Mouse (Mus musculus): ENCODE measurements at regions not wholly inside any gene's neighbourhood (a gene's known extent, or its start where the extent isn't known, plus 50 kb on each side); places are given as distances from the start of the nearest gene placed in this dataset.

DNA sequence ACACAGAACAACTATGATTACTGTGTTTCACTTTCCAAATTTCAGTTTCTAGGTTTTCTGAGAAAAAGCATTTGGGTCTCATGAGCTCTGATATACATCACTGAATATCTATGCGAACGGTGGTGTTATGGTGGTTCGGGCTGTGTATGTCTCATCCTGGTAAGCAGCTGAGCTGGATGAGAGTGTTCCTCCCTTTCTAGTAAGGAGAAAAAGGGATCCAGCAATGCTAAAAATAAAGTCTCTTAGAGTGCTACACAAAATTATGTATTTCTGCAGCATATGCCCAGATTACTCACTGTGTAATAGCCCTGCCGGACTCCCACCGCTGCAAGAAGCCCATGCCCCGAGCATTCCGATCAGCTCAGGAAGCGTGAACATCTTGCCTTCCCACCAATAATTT, 173.4 kb upstream of the Ppargc1a start:
- DNase-seq: no peak

DNA sequence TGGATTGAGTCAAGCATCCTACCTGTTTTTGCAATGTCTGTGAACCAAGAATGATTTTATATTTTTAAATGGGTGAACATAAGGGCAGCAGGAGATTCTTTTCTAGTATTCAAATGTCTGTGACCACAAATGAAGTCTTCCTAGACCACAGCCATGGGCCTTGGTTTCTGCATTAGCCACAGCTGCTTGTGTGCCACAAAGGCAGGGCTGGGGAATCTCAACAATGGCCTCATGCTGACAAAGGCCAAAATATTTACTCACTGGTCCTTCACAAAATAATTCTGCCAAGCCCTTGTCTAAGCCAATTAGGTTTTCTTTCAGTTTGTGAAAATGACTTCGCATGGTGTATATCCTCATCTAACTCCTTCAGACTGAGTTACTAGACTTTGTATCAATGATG, 162.7 kb upstream of the Ppargc1a start:
- DNase-seq: no peak

DNA sequence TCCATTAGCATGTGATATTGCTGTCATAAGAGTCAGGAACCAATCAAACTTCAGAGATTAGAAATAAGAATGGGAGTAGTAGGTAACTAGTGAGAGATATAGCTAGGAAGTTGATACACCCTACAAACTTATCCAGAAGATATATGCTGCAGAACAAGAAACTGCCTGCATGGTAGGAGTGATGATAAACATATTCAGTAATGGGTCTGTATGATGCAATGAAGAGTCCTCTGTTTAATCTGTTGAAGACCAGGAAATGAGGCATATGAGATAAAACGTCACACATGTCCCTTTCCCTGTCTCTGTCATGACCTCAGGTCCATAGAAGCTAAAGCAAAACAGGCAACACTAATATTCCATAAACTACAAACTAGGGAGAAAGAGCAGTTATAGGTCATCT, 162.2 kb upstream of the Ppargc1a start:
- no peak for DNase-seq

GRCm38 (mm10) chr5:51726762-51727161, 159.2 kb upstream of the Ppargc1a start:
- DNase-seq: no peak

DNA sequence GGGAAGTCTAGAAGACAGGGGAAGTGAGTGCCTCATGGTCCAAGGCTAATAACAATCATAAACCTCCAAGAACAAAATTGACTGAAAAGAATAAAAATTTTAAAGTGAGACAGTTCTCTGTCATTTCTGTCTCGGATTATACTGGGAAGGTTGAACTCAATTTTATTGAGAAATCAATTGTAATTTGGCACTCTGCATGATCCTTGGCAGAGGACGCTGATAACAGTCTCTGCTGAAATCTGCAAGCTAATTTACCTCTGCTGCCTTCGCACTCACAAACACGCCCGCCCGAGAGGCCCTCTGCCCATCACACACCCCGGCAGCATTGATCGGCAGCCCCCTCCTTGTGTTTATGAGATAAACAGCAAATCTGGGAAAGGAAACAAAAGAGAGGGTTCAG, 151.4 kb upstream of the Ppargc1a start:
- DNase-seq: no peak

- DNase-seq: no peak
Observed at GRCm38 (mm10) chr5:51718451-51718850, 150.9 kb upstream of the Ppargc1a start.

GRCm38 (mm10) chr5:51711860-51712560, 144.5 kb upstream of the Ppargc1a start:
- no peak for DNase-seq

- DNase-seq: no peak
Observed at GRCm38 (mm10) chr5:51710664-51711063, 143.1 kb upstream of the Ppargc1a start.

DNA sequence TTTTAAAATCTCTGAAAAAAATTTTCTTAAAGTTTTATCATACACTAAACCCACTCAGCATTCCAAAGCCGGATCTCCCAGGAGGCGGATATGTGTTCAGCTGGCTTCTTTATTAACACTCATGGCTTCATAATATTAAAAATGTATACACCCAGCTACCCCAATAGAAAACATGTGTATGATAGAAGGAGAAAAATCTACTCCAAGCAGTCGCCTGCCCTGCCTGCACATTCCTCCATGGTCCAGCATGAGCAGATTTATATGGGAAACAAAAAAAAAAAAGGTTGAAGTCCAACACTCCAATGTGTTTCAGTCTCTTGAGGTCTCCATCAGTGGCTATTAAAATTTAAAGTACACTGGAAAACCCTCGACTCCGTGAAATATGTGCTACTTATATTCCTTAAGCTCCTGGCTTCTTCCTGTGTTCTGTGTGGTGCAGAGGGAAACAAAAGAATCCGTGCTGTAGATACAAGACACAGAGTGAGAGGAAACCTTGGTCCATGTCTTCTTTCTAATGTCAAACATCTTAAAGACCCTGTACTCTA, 142.0 kb upstream of the Ppargc1a start:
- DNase-seq: no peak

DNA sequence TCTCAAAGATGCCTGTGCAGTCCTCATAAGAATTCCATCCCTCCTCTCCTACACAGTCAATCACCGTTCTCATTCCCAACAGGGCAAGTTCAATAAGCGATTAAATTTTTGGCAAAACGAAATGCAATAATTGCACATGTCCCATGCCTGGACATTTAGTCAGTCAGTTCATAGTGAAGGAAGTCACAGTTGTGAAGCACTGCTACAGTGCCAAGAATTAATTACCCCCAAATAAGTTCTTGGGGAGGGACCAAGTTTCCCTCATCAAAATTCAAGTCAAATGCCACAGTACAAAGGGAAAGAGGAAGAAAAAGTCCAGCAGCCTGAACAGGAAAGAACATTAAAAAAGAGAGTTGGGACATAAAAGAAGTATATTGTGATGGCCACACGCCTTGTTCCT, 112.4 kb upstream of the Ppargc1a start:
- no peak for DNase-seq

GRCm38 (mm10) chr5:51671190-51671589, 103.7 kb upstream of the Ppargc1a start:
- DNase-seq: no peak

DNA sequence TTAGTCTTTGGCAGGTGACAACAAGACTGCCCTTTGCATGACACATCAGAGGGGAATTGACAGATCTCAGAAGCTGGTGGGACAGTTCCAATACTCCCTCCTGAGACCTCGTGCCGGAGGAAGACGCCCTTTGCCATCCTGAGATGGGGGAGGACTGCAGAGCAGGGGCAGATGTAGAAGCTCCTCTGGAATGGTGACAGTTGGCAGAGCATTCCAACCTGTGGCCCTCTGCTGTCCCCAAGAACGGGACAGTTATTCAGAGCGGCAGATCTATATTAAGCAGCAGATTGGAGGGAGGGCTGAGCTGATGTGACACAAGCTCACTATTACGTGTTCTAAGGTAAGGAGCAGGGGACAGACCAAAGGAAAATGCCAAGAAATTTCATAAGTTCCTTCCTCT, 97.7 kb upstream of the Ppargc1a start:
- no peak for DNase-seq

DNA sequence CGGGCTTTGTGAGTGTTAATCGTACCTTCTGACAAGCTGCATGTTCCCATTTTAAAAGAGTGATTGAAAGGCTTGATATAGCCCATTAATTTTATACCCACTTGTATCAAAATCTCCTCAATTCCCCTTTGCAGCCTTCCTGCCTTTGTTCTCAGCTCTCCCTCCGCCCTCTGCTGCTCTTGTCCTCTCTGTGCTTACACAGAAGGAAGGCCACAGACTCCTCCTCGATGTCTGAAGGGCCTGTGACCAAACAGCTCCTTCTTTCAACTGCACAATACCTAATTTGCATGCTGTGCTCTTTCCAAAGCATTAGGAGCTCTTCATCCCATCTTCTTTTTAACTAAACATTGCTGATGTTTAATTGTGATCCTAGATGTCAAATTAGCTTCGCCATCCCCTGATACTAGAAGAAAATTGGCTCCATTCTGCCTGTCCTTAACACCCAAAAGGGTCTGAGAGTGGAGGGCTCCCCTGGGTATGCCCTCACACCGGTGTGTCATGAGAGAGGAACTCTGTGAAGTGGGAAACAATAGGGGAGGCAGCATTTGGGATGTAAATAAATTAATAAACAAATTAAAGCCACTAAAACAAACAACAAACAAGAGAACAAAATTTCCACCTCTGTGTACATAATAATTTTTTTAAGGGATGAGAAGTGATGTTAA, 90.8 kb upstream of the Ppargc1a start:
- DNase-seq: no peak

- no peak for DNase-seq
Observed at GRCm38 (mm10) chr5:51653507-51653906, 86.0 kb upstream of the Ppargc1a start.

DNA sequence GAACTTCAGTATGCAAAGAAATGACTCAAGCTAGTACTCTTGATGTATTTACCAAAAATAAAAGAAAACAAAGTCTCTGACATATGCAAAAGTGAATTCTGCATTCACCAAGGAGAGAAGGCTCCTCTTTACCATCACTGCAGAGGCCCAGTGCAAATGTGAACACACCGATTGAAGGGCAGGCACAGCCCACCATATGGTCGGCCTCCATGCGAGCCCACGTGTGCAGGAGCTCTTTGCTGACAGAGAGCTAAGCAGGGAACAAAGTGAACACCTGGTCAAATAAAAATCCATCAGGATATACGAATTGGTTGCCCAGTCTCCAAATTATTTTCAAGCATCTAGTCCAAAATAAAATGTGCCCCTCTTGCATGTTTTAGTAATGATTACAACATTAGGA, 56.9 kb upstream of the Ppargc1a start:
- DNase-seq: no peak
